Mouse (Mus musculus) bone marrow macrophage, adult 2 months (primary cell): ENCODE data around the gene Usf3.

Source experiments
- CTCF ChIP-seq: IDR thresholded peaks from 2 replicates; pipeline ENCODE4 v1.5.1; 2012; ENCODE audit warnings: low read depth, mild to moderate bottlenecking, low read length, moderate library complexity
- POLR2A ChIP-seq: IDR thresholded peaks from 2 replicates; pipeline ENCODE4 v1.6.1; 2012; ENCODE audit warnings: mild to moderate bottlenecking, low read depth, low read length, borderline replicate concordance

- TF ChIP-seq CTCF (no peak), POLR2A (no peak)
Measured at GRCm38 (mm10) chr16:44211054-44211414, 38.0 kb downstream of the Usf3 start.
